Mouse (Mus musculus) hindbrain, embryonic 10.5 days (tissue): Measurements from ENCODE around the gene Scfd2. TPM values are rescaled to one million over a fixed set of nuclear protein-coding genes. Genes with fewer than 3 reads are reported as not detected.
A peak's percentile ranks its signal among the peaks of the same experiment; 100 is the strongest.

ENCODE experiments used
- DNase-seq: peaks from one replicate; pipeline ENCODE4 v3.0.0-alpha.2; 2017; ENCODE audit warnings: low spot score
- H3K27ac ChIP-seq: fragments of 300-500 bp; sonication (generic); 2 replicates; pipeline ENCODE4 v1.5.1; 2016; ENCODE audit warnings: mild to moderate bottlenecking, moderate library complexity
- H3K27me3 ChIP-seq: fragments of 300-500 bp; sonication (generic); 2 replicates; pipeline ENCODE4 v1.6.1; 2016; ENCODE audit warnings: mild to moderate bottlenecking; ENCODE audit not compliant: poor library complexity, insufficient read depth, severe bottlenecking
- H3K36me3 ChIP-seq: fragments of 300-500 bp; sonication (generic); 2 replicates; pipeline ENCODE4 v1.6.1; 2016; ENCODE audit warnings: mild to moderate bottlenecking, moderate library complexity
- H3K4me1 ChIP-seq: fragments of 300-500 bp; sonication (generic); replicated peaks from 2 replicates; pipeline ENCODE4 v1.6.1; 2016; ENCODE audit warnings: mild to moderate bottlenecking
- H3K4me3 ChIP-seq: fragments of 300-500 bp; sonication (generic); 2 replicates; pipeline ENCODE4 v1.5.1; 2016; ENCODE audit warnings: mild to moderate bottlenecking, moderate library complexity
- H3K9me3 ChIP-seq: fragments of 300-500 bp; sonication (generic); 2 replicates; pipeline ENCODE4 v1.6.1; 2016; ENCODE audit warnings: mild to moderate bottlenecking, moderate library complexity
- WGBS: fragments of 180-500 bp; shearing (Covaris S2); methylation state at CpG from one replicate; pipeline ENCODE4 v1.1.7; 2016; 5-methylcytosine and 5-hydroxymethylcytosine counted together
- polyA plus RNA-seq: library from polyadenylated mRNA; unstranded; fragments of >200 nt; fragmentation: Nextera tagmentation; extraction: Ambion mirVana; gene quantifications from 2 replicates; pipeline ENCODE4 v1.2.1, GENCODE M21; 2016

The Scfd2 gene
- polyA plus RNA-seq, 1 experiment from 2014 or later: 19.7 TPM

DNA sequence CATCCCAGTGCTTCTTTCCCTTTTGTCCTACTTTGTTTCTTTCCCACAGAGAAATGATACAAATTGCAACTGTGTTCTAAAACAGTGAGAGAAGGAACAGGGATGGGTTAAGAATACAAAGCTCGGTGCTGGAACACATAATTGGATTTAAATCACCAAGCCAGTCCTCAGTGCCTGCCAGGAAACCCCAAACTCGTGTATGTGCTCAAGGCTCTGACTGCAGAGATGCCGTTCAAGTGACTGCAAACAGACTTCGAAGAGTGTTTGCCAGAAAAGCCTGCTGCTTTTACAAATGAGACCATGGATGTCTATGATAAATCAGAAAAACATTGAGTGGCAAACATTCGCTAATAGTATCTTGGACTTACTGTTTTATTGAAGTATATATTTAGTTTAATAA lies 80.6 kb downstream of the Scfd2 start:
- Histone ChIP-seq H3K4me1 (peaks cover 11% of the 10 kb centered on the region), H3K27ac (no peak overlapping the region), H3K27me3 (no peaks in the 10 kb centered on the region), H3K36me3 (no peaks in the 10 kb centered on the region), H3K4me3 (no peak overlapping the region), H3K9me3 (no peaks in the 10 kb centered on the region)
- 70% methylated on average over 5 of the region's 5 CpGs for WGBS
- no peak for DNase-seq

- Histone ChIP-seq H3K4me1 (peaks cover 11% of the 10 kb centered on the region), H3K9me3 (no peaks in the 10 kb centered on the region), H3K27me3 (no peaks in the 10 kb centered on the region), H3K4me3 (no peak overlapping the region), H3K36me3 (no peaks in the 10 kb centered on the region), H3K27ac (no peak overlapping the region)
- no peak for DNase-seq
- 67% methylated on average over 10 of the region's 10 CpGs for WGBS
Measured at GRCm38 (mm10) chr5:74447517-74448334, 83.8 kb downstream of the Scfd2 start.

DNA sequence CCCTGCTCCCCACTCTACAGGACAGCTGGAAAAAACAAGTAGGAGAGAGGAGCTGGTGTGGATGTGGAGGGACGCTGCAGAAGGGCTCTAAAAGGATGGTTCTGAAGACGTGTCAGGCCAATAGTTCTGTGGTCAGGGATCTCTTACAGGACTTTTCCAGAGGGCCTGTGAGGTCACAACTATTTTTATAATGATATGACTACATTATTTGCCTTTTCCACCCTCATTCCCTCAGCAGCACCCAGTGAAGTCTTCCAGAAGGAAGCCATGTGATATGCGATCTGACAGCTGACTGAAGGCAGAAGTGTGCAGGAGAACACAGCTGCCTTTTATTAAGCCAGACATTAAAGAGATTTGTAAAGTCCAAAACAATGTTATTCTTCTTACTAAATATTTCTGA lies 85.7 kb downstream of the Scfd2 start:
- no peaks in the 10 kb centered on the region for H3K9me3 ChIP-seq
- H3K4me3 ChIP-seq: no peak overlapping the region
- DNase-seq: no peak
- H3K27me3 ChIP-seq: no peaks in the 10 kb centered on the region
- 74% methylated on average over 3 of the region's 3 CpGs for WGBS
- H3K4me1 ChIP-seq: peaks cover 11% of the 10 kb centered on the region
- H3K27ac ChIP-seq: no peak overlapping the region
- H3K36me3 ChIP-seq: no peaks in the 10 kb centered on the region

DNA sequence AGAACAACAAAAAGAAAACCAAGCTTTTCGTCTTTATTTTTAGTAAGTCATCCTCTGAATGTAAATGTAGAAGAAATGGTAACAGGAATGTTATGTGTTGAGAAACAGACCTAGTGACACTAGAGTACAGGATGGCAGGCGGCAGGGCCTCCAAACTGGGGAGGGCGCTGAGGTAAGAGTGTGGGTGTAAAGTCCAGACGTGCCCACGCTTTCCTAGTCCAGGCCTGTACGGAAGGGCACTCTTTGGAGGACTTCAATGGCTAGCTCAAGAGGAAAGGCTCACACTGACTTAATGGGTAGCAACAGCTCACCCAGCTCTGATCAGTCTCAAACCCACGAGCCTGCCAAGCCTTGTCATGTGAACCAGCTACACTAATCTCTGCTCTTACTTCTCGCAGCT lies 93.2 kb downstream of the Scfd2 start:
- no peaks in the 10 kb centered on the region for H3K36me3 ChIP-seq
- 87% methylated on average over 8 of the region's 8 CpGs for WGBS

GRCm38 (mm10) chr5:74433580-74434147 lies 97.9 kb downstream of the Scfd2 start:
- 39% methylated on average over 9 of the region's 9 CpGs for WGBS
- peak; percentile 52 for DNase-seq
- Histone ChIP-seq H3K36me3 (no peaks in the 10 kb centered on the region), H3K4me3 (no peak overlapping the region), H3K27me3 (no peaks in the 10 kb centered on the region), H3K4me1 (peaks cover 3% of the 10 kb centered on the region; the same call in 1 of the 2 replicates), H3K27ac (no peak overlapping the region), H3K9me3 (no peaks in the 10 kb centered on the region)

More for the DNA sequence above, 93.2 kb downstream of the Scfd2 start:
- H3K9me3 ChIP-seq: no peaks in the 10 kb centered on the region
- H3K4me3 ChIP-seq: no peak overlapping the region
- H3K27me3 ChIP-seq: no peaks in the 10 kb centered on the region
- H3K4me1 ChIP-seq: 0 out of 2 replicates have a peak, but pooled peaks cover 2% of the 10 kb centered on the region
- DNase-seq: no peak
- H3K27ac ChIP-seq: no peak overlapping the region

DNA sequence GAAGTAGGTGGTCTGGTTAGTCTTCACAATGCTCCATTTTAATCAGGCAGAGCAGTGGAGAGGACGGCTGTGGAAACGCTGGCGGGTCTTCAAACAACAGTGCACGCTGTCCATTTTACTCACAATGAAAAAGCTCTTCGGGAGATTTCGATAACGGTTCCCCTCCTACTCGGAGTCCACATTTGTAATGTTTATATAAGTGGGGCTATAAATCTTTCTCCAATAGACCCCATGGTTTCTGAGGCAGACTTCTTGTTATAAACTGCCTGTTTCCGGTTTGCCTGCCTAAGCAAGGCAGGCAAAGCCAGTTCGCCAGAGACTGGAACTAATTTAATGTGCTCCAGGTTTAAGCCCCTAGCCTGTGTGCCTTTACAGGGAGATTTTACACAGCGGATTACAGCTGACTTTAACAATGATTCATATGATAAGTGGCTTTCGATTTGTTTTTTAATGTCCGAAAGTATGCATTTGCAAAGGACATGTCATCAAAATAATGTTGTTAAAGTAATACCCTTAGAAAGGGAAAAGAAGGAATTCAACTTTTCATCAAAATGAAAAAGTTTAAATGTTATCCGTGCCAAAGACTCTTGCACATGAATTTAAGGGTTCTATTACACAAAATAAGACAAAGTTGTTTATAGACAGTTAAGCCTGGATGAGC lies 98.5 kb downstream of the Scfd2 start:
- Histone ChIP-seq H3K4me3 (no peak overlapping the region), H3K27me3 (no peaks in the 10 kb centered on the region), H3K27ac (peak overlapping the region; percentile 29; the same call in 1 of the 2 replicates), H3K9me3 (no peaks in the 10 kb centered on the region), H3K36me3 (no peaks in the 10 kb centered on the region), H3K4me1 (peaks cover 3% of the 10 kb centered on the region; the same call in 1 of the 2 replicates)
- 56% methylated on average over 14 of the region's 14 CpGs for WGBS
- peak; percentile 9 for DNase-seq

DNA sequence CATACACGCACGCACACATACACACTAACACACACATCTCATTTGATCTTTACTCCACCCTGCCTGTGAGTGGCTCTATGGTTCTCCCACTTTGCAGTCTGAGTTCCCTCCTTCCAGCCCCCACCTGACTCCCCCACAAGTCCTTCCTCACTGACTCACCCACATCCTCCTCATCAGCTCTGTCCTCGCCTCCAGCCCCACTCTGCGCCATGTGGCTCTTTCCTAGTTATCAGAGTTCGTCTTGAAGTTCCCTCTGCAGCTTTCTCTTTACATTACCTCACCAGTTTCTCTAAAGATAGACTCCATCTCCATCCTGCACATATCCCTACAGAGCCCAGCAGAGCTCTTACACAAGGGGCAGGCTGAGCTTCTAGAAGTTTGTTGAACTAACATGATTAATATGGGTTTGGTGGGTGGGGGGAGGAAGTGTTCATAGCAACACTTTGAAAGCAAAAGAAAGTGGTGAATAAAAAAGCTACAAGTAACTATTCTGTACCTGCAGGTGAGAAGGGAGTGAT lies 110.9 kb downstream of the Scfd2 start:
- 85% methylated on average over 5 of the region's 5 CpGs for WGBS
- Histone ChIP-seq H3K27ac (no peak overlapping the region), H3K4me3 (no peak overlapping the region), H3K36me3 (no peaks in the 10 kb centered on the region), H3K27me3 (no peaks in the 10 kb centered on the region), H3K4me1 (no peaks in the 10 kb centered on the region), H3K9me3 (no peaks in the 10 kb centered on the region)
- DNase-seq: no peak

- Histone ChIP-seq H3K27ac (no peak overlapping the region), H3K27me3 (no peaks in the 10 kb centered on the region), H3K9me3 (no peaks in the 10 kb centered on the region), H3K4me1 (no peaks in the 10 kb centered on the region), H3K36me3 (no peaks in the 10 kb centered on the region), H3K4me3 (no peak overlapping the region)
- WGBS: 96% methylated on average over 3 of the region's 3 CpGs
- no peak for DNase-seq
Measured at GRCm38 (mm10) chr5:74412557-74412956, 119.0 kb downstream of the Scfd2 start.

- Histone ChIP-seq H3K9me3 (no peaks in the 10 kb centered on the region), H3K27me3 (no peaks in the 10 kb centered on the region), H3K27ac (no peak overlapping the region), H3K36me3 (no peaks in the 10 kb centered on the region), H3K4me3 (no peak overlapping the region), H3K4me1 (0 out of 2 replicates have a peak, but pooled peaks cover 6% of the 10 kb centered on the region)
- 89% methylated on average over 5 of the region's 5 CpGs for WGBS
- DNase-seq: no peak
Measured at GRCm38 (mm10) chr5:74404887-74405286, 126.7 kb downstream of the Scfd2 start.

DNA sequence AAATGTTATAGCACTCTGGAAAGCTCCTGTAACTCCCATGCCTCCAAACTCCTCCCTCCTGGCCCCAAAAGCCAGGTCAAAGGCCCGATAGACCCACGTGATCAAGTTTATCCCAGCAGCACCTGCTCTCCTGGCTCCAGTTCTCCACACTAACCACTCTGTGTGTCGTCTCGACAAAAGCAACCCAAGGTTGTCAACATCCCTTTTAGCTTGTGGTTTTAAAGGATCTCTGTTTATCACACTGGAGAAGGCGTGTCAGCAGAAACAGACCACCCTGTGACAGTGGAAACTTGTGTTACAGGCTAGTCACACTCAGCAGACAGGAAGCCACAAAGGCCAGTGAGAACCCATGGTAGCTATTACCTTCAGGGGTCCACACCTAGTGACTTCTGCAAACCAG lies 127.5 kb downstream of the Scfd2 start:
- Histone ChIP-seq H3K4me1 (0 out of 2 replicates have a peak, but pooled peaks cover 6% of the 10 kb centered on the region), H3K4me3 (no peak overlapping the region), H3K36me3 (no peaks in the 10 kb centered on the region), H3K27me3 (no peaks in the 10 kb centered on the region), H3K27ac (no peak overlapping the region), H3K9me3 (no peaks in the 10 kb centered on the region)
- no peak for DNase-seq
- WGBS: 82% methylated on average over 5 of the region's 5 CpGs

DNA sequence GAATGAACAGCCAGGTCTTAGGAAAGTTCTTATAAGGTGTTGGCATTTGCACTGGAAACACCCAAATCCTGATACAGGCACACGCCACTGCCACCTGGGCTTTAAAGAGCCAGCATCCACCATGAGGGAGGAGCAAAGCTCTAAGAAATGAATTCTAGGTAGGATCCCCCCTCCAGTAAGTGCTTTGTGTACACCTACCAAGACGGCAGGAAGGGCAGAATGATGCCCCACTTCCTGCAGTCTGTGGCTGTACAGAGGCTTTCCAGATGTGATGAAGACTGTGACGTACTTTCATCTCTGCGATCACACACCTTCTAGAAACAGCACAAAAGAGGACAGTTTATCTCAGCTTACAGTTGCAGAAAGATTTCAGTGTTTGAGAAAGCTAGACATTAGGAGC lies 128.9 kb downstream of the Scfd2 start:
- Histone ChIP-seq H3K4me3 (no peak overlapping the region), H3K27me3 (no peaks in the 10 kb centered on the region), H3K36me3 (no peaks in the 10 kb centered on the region), H3K4me1 (0 out of 2 replicates have a peak, but pooled peaks cover 6% of the 10 kb centered on the region), H3K27ac (no peak overlapping the region), H3K9me3 (no peaks in the 10 kb centered on the region)
- 77% methylated on average over 4 of the region's 4 CpGs for WGBS
- DNase-seq: no peak

- WGBS: 88% methylated on average over 2 of the region's 2 CpGs
- Histone ChIP-seq H3K4me1 (peaks cover 6% of the 10 kb centered on the region), H3K4me3 (no peak overlapping the region), H3K27ac (no peak overlapping the region), H3K36me3 (no peaks in the 10 kb centered on the region), H3K27me3 (no peaks in the 10 kb centered on the region), H3K9me3 (no peaks in the 10 kb centered on the region)
- DNase-seq: no peak
Measured at GRCm38 (mm10) chr5:74391806-74392205, 139.8 kb downstream of the Scfd2 start.

DNA sequence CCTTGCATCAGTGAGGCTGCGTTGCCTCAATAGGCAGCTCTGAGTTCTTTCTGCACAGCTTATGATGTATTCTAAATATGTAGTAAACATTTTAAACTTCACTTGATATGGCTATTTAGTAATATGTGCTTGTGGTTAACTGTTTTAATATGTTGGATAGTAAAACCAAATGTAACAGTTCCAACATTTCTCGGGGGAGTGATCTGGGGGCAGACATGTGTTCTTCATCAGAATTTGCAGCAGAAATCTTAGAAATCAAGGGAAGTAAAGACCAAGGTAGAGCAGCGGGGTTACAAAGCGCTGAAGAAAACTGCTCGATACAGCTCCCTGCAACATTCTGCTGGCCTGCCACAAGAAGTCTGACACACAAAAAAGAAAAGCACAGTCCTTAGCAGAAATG lies 140.2 kb downstream of the Scfd2 start:
- Histone ChIP-seq H3K27ac (no peak overlapping the region), H3K27me3 (no peaks in the 10 kb centered on the region), H3K4me3 (no peak overlapping the region), H3K36me3 (no peaks in the 10 kb centered on the region), H3K9me3 (no peaks in the 10 kb centered on the region), H3K4me1 (peaks cover 6% of the 10 kb centered on the region)
- DNase-seq: no peak
- 82% methylated on average over 5 of the region's 5 CpGs for WGBS
